Mouse (Mus musculus): ENCODE data around the gene 2200002D01Rik.

GRCm38 (mm10) chr7:29282074-29282554, 33.8 kb upstream of the 2200002D01Rik start:
- TF ChIP-seq CTCF (IDR thresholded peaks at IDR 0.05; ENCODE audit: low read depth) (no peak), EP300 (IDR thresholded peaks at IDR 0.05; ENCODE audit: low read depth) (no peak)
